Mouse (Mus musculus) c-Kit-positive CD71-negative TER-119-negative erythroid progenitor cells, embryonic 14.5 days (primary cell): ENCODE data around the gene Anxa5.
A peak's percentile ranks its signal among the peaks of the same experiment; 100 is the strongest.

Experiments used
- DNase-seq: peaks from one replicate; pipeline ENCODE4 v3.0.0-alpha.2; 2013; ENCODE audit warnings: low read depth

Gene Anxa5

DNA sequence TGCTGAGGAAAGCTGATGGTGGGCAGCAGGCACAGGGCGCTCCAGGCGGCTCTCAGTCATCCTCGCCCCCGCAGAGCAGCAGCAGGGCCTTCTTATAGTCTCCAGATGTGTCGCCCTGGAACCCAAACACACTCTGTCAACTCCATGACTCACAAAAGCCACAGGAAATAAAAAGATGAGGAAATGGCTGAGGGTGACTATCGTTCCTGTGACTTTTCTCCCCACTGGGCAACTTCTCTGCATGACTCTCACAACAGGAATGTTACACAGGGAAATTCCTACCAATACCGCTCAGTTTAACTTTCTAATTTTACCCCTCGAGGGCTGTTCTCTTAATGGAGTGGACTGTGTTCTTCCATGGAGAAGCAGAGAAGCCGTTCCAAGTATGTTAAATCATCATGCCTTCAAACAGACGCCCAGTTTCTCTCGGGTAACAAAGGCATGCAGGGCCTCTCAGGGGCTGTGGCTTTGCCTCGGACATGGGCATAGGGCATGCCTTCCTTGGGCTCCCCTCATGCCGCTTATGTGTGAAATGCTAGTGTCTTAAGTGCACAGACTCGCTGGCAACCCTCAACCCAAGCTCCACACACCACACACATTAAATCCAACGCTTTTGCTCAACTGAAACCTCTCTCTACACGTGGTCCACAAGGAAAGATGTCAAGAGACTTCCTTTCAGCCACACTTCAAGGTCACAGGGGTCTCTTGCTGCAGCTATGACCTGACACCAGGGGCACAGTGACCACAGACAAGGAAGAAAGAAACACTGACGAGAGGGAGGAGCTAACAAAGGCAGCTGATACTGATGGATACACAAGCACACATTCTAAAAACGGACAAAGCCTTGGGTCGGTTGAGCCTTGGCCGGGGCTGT lies 26.2 kb downstream of the Anxa5 start:
- DNase-seq = peak; percentile 62

DNA sequence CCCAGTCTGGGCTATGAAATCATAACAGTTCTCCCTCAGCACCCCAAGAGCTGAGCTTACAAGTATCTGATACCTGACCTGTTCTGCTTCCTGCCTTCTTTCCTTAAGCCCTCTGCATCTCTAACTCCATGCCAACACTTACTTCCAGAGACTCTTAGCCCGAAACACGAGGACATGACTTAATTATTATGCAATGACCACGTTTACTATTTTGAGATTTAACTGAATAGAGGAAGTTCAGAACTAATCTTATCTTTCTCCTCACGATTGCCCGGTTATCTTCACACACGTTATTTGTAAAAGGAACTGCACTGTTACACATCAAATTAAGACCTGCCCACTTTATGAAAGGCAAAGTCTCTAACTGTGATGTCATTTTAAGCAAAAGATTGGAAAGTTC lies 28.8 kb downstream of the Anxa5 start:
- no peak for DNase-seq

- DNase-seq = no peak
Observed at GRCm38 (mm10) chr3:36446506-36446905, 29.2 kb downstream of the Anxa5 start.

GRCm38 (mm10) chr3:36446041-36446440 lies 29.7 kb downstream of the Anxa5 start:
- DNase-seq = no peak

DNA sequence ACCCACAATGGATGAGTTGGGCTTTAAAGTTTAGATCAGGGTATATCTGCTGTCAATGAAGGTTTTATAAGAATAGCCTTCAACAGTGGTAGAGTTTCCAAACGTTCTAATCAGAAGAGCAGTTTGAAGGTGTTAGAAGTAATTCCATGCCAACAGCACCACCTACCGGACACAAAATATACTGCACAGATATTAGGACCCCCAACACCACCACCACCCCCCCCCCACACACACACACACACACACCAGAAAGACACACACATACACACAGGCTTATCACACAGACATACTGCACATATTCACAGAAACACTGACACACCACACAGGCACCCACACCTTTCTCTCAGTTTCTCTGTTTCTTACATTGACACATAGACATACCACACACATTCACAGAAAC lies 33.3 kb downstream of the Anxa5 start:
- peak; percentile 56 for DNase-seq

GRCm38 (mm10) chr3:36440280-36440679 lies 35.4 kb downstream of the Anxa5 start:
- DNase-seq = no peak

- no peak for DNase-seq
Observed at GRCm38 (mm10) chr3:36430360-36430759, 45.3 kb downstream of the Anxa5 start.

- no peak for DNase-seq
Observed at GRCm38 (mm10) chr3:36427386-36427785, 48.3 kb downstream of the Anxa5 start.

DNA sequence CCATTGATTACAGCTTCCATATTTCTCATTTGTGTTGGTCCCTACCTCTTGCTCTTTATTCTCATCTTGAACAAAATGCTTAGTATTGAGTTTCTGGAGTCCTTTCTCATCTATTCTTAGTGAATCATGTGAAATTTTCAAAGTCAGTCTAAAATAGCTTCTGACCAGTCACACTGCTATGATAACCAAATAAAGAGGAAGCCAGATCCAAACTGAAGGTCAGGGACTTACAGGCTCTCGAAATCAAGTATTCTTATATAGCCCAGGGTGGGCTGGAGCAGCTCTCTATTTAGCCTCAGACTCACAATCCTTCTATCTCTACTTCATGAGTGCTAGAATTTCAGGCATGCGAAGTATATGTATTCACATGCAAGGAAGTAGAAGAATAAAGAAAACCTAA lies 66.2 kb downstream of the Anxa5 start:
- DNase-seq = no peak

DNA sequence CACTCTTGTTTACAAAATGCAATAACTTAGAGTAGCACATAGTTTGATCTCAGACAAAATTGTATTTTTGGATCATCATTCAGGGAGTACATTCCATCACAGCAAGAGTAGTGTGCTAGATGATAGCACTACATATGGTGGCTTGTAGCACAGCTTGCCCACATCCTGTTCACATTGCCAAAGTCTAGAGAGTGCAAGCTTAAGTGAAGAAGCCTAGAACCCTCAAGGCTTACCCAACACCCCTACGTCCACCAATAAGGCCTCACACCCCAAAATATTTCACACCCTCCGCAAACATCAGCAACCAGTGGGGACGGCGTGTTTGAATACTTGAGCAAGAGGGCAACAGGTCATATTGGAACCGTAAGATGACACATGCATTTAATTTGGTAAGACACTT lies 68.7 kb downstream of the Anxa5 start:
- DNase-seq = no peak

- no peak for DNase-seq
Observed at GRCm38 (mm10) chr3:36406340-36406739, 69.4 kb downstream of the Anxa5 start.

DNA sequence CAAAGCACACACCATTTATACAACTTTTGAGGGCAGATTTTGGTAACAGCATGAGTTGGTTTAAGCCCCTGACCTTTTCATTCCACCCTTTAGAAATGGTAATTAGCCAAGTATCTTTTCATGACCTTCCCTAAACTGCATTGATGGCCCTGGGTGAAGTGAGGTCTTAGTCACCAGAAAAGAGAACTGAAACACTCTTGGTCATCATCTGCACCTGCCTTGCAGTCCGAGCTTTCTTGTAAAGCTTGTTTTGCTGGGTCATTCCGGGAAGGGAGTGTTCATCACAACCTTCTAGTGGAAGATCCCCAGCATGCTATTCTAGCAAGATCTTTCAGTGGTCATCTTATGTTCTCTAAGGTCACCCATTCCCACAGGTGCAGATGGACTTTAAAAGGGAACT lies 73.8 kb downstream of the Anxa5 start:
- DNase-seq = no peak

GRCm38 (mm10) chr3:36400657-36401056 lies 75.0 kb downstream of the Anxa5 start:
- no peak for DNase-seq
